Comparison of ENCODE assay signal across 1 mouse cellular context in the genomic region with DNA sequence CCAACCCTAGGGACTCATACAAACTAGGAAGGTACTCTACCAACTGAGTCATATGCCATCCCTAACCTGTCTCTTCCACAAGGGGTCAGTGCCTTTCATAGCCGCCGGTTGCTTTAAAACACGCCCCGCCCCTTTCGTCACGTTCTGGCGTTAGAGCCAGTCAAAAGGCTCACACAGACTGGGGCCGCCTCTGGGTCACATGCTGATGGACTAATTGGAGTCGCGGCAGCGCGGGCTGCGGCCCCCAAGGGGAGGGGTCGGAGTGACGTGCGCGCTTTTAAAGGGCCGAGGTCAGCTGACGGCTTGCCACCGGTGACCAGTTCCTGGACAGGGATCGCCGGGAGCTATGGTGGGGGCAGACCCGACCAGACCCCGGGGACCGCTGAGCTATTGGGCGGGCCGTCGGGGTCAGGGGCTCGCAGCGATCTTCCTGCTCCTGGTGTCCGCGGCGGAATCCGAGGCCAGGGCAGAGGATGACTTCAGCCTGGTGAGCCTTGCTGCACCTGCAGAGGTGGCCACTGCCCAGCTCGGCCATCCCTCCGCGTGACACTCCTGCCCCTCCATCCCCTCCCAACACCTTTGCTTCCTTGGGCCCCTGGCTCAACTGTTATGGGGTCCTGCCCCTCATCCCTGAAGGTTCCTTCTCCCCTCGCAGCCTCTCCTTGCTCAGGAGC.
TF ChIP-seq lines count a peak whose summit lies in the region.

A gene (plus strand): TSS at position 193 of the 674 bp plus-strand sequence.

TF ChIP-seq in myocyte, 11 proteins besides CTCF, POLR2A, EP300 and RAD21 (continued from another document):
- TF ChIP-seq MYOG (IDR thresholded peaks at IDR 0.05; ENCODE audit: control insufficient read depth in 1 of 3, insufficient read depth in 1 of 3, insufficient read length in 2 of 3, low read depth in 2 of 3) (no peak), USF1 (IDR thresholded peaks at IDR 0.05; ENCODE audit: low read depth) (peak; percentile 91), SRF (IDR thresholded peaks at IDR 0.05; ENCODE audit: control insufficient read depth, insufficient read length, low read depth) (peak; percentile 6), TCF12 (IDR thresholded peaks at IDR 0.05; ENCODE audit: insufficient read depth, poor library complexity, severe bottlenecking) (no peak), POLR2AphosphoS2 (IDR thresholded peaks at IDR 0.05; ENCODE audit: insufficient read length, low read depth) (peak; percentile 83)
